Mouse (Mus musculus) kidney, adult 2 months (tissue): ENCODE measurements around the gene Exosc1.

Source experiments
- CTCF ChIP-seq: fragments of 200-500 bp; conservative IDR thresholded peaks from 2 replicates; pipeline ENCODE4 v1.5.1; 2011; ENCODE audit warnings: low read depth, mild to moderate bottlenecking, control low read depth, low read length, moderate library complexity, mixed read lengths; ENCODE audit not compliant: insufficient read depth, insufficient read length
- POLR2A ChIP-seq: fragments of 200-500 bp; IDR thresholded peaks from one replicate; pipeline ENCODE4 v1.6.1; 2011; ENCODE audit warnings: low read depth, low read length, control low read depth

DNA sequence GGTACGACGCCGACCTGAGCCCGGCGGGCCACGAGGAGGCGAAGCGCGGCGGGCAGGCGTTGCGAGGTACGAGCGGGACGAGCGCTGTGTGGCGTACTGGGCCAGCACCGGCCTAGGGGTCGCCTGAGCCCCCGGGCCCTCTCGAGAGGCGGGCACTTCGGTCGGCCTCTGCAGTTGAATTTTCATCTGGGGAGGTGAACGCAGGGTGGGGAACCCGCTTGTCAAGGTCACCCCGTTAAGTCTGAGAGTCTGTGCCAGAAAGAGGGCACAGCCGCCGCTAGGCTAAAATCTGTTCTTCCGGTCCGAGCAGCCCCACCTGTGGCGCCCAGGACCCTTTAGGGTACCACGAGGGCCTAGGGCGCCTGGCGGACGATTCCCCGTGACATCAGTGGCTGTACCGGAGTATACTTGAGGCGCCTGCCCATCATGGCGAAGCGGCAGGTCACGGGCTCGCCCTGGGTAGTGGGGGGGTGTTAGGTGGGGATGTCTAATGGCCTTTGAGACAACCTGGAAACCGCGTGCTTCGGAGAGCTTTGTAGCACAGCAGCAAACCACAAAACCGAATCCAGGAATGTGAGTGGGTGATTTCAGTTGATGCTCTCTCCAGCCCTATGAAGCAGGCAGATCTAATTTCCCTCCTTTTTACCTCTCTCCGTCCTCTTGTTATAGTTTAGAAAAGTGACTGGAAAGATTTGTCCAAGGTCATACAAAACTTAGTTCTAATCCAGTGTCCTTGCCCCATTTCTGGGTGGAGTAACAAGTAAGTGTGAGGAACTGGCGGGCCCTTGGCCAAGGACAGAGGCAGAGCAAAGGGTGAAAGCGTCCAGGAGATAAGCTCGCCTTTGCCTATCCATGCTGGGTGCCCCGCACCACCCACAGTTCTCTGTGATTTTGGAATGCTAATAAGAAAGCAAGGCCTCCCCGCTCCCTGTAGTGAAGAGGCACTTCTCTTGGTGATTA is 20.8 kb downstream of the Exosc1 start:
- no peak for TF ChIP-seq CTCF
- no peak for TF ChIP-seq POLR2A
